Mouse (Mus musculus) heart, embryonic 12.5 days (tissue): ENCODE results near the gene Dnmt3l. TPM values are rescaled to one million over a fixed set of nuclear protein-coding genes. Genes with fewer than 3 reads are reported as not detected.

ENCODE experiments used
- ATAC-seq: fragments of 200-750 bp; cut with Nextera tagmentation; 2 replicates; pipeline ENCODE4 v1.8.0; 2017; ENCODE audit warnings: moderate TSS enrichment, moderate library complexity; ENCODE audit not compliant: insufficient number of reproducible peaks, low FRiP score
- H3K27ac ChIP-seq: fragments of 300-500 bp; sonication (generic); 2 replicates; pipeline ENCODE4 v1.5.1; 2016; ENCODE audit warnings: mild to moderate bottlenecking, moderate library complexity; ENCODE audit not compliant: poor library complexity, severe bottlenecking
- H3K27me3 ChIP-seq: fragments of 300-500 bp; sonication (generic); replicated peaks from 2 replicates; pipeline ENCODE4 v1.6.1; 2016; ENCODE audit warnings: mild to moderate bottlenecking, moderate library complexity
- H3K36me3 ChIP-seq: fragments of 300-500 bp; sonication (generic); 2 replicates; pipeline ENCODE4 v1.6.1; 2016; ENCODE audit warnings: mild to moderate bottlenecking, moderate library complexity
- H3K4me1 ChIP-seq: fragments of 300-500 bp; sonication (generic); replicated peaks from 2 replicates; pipeline ENCODE4 v1.6.1; 2016; ENCODE audit warnings: mild to moderate bottlenecking
- H3K4me2 ChIP-seq: fragments of 300-500 bp; sonication (generic); 2 replicates; pipeline ENCODE4 v1.6.1; 2016; ENCODE audit warnings: mild to moderate bottlenecking, moderate library complexity
- H3K4me3 ChIP-seq: fragments of 300-500 bp; sonication (generic); 2 replicates; pipeline ENCODE4 v1.5.1; 2016; ENCODE audit warnings: mild to moderate bottlenecking
- H3K9ac ChIP-seq: fragments of 300-500 bp; sonication (generic); 2 replicates; pipeline ENCODE4 v1.6.1; 2016; ENCODE audit warnings: mild to moderate bottlenecking, moderate library complexity
- H3K9me3 ChIP-seq: fragments of 300-500 bp; sonication (generic); replicated peaks from 2 replicates; pipeline ENCODE4 v1.6.1; 2016; ENCODE audit warnings: mild to moderate bottlenecking, moderate library complexity
- WGBS: fragments of 180-500 bp; shearing (Covaris S2); methylation state at CpG from one replicate; pipeline ENCODE4 v1.1.7; 2016; 5-methylcytosine and 5-hydroxymethylcytosine counted together
- polyA plus RNA-seq: library from polyadenylated mRNA; unstranded; fragments of >200 nt; fragmentation: Nextera tagmentation; extraction: Ambion mirVana; gene quantifications from 2 replicates; pipeline ENCODE4 v1.2.1, GENCODE M21; 2016

The Dnmt3l gene
- polyA plus RNA-seq, 1 experiment from 2014 or later: not detected

DNA sequence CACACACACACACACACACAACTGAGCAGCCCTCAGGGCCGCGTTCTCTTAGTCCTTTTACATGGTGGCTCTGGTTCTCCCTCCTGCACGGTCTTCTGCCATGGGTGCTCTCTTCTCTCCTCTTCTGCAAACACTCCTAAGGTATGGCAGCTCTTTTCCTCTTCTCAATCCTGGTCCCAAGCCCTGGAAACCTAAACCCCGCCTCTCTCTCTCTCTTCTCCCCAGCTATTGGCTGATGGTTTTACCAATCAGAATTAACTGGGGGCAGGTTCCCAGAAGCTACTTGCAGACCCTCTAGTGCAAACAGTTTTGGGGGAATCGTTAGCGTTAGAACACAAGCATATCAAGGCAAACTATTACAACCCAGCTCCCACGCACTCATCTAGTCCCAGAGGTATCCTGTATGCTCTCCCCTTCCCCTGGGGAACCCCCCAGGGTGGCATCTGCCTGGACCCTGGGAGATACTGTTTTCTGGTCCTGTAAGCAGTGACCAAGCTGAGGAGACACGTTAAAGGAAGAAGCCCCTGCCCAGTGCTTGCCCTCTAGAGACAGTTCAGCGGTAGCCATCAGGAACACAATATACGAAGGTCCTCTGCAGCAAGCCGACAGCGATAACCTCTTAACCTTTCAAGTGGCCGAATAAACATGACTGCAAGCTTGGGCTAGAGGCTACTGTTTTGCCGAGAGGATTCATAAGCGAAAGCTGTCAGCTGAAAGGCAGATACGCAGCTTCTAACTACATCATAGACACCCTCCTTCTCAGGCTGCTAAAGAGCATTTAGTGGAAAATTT lies 59.4 kb downstream of the Dnmt3l start:
- Histone ChIP-seq H3K9me3 (0 out of 2 replicates have a peak, but pooled peaks cover 3% of the 10 kb centered on the region), H3K4me3 (peak overlapping the region; percentile 37), H3K9ac (peak overlapping the region; percentile 54; the same call in 1 of the 2 replicates), H3K27ac (no peak overlapping the region), H3K27me3 (no peaks in the 10 kb centered on the region), H3K4me1 (peaks cover 13% of the 10 kb centered on the region; the same call in 1 of the 2 replicates), H3K4me2 (peak overlapping the region; percentile 76), H3K36me3 (no peaks in the 10 kb centered on the region)
- 7% methylated on average over 16 of the region's 16 CpGs for WGBS
- no peak for ATAC-seq

- Histone ChIP-seq H3K27me3 (no peaks in the 10 kb centered on the region), H3K4me2 (no peak overlapping the region), H3K36me3 (no peaks in the 10 kb centered on the region), H3K4me1 (peaks cover 13% of the 10 kb centered on the region; the same call in 1 of the 2 replicates), H3K4me3 (no peak overlapping the region), H3K9ac (no peak overlapping the region), H3K27ac (no peak overlapping the region), H3K9me3 (0 out of 2 replicates have a peak, but pooled peaks cover under 1% of the 10 kb centered on the region)
- ATAC-seq: no peak
- 68% methylated on average over 11 of the region's 11 CpGs for WGBS
Observed at GRCm38 (mm10) chr10:78104555-78105490, 63.1 kb downstream of the Dnmt3l start.

DNA sequence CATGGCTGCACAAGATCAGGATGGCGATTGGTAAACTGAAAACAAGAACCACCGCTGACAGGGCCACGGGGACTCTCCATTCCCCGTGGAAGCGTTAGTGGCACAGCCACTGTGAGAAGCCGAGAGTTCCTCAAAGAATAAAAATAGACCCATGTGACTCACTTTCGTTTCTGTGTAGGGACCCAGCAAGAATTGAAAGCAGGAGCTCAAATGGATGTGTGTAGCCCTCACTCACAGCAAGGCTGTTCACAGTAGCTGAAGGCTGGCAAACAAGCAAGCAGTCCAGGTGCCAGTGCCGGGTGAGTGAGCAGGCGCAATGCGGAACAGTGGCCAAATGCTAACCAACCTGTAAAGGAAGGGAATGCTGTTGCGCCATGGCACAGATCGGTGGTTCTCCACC lies 63.8 kb downstream of the Dnmt3l start:
- H3K9me3 ChIP-seq: no peaks in the 10 kb centered on the region
- H3K9ac ChIP-seq: no peak overlapping the region
- H3K4me1 ChIP-seq: peaks cover 13% of the 10 kb centered on the region; the same call in 1 of the 2 replicates
- 75% methylated on average over 12 of the region's 12 CpGs for WGBS
- no peak overlapping the region for H3K4me3 ChIP-seq
- ATAC-seq: no peak
- H3K4me2 ChIP-seq: no peak overlapping the region
- no peaks in the 10 kb centered on the region for H3K36me3 ChIP-seq
- no peak overlapping the region for H3K27ac ChIP-seq
- H3K27me3 ChIP-seq: no peaks in the 10 kb centered on the region

Other genes starting within 250 kb of the Dnmt3l start
- not detected in 2 replicates for gene Gm9639, start 246.9 kb upstream of the Dnmt3l start, polyA plus RNA-seq
- gene Gm19668, start 242.8 kb upstream of the Dnmt3l start, polyA plus RNA-seq: not detected in 2 replicates
- gene Gm9507, start 230.1 kb upstream of the Dnmt3l start, polyA plus RNA-seq: not detected in 2 replicates
- not detected in 2 replicates for gene Gm2696, start 227.3 kb upstream of the Dnmt3l start, polyA plus RNA-seq
- gene Krtap10-4, start 214.9 kb upstream of the Dnmt3l start, polyA plus RNA-seq: not detected in 2 replicates
- not detected in 2 replicates for gene Krtap10-10, start 206.0 kb upstream of the Dnmt3l start, polyA plus RNA-seq
- gene Gm36176, start 195.1 kb upstream of the Dnmt3l start, polyA plus RNA-seq: not detected in 2 replicates
- not detected in 2 replicates for gene Gm10318, start 189.1 kb upstream of the Dnmt3l start, polyA plus RNA-seq
- not detected in 2 replicates for gene Gm3285, start 180.0 kb upstream of the Dnmt3l start, polyA plus RNA-seq
- gene Lrrc3, start 139.4 kb upstream of the Dnmt3l start, polyA plus RNA-seq: 1.9 and 2.1 TPM in 2 replicates
- gene Trpm2, start 71.4 kb upstream of the Dnmt3l start, polyA plus RNA-seq: 0.19 and 0.32 TPM in 2 replicates
- 14.8 and 15.6 TPM in 2 replicates for gene 1810043G02Rik, start 63.4 kb upstream of the Dnmt3l start, polyA plus RNA-seq
- 220 and 226 TPM in 2 replicates for gene Pfkl, start 31.9 kb upstream of the Dnmt3l start, polyA plus RNA-seq
- gene Aire, start 1.7 kb downstream of the Dnmt3l start, polyA plus RNA-seq: 0.42 TPM in 1 of 2 replicates, not detected in the other
- gene Icosl, start 27.4 kb downstream of the Dnmt3l start, polyA plus RNA-seq: 1.5 and 1.6 TPM in 2 replicates
- 38.0 and 38.7 TPM in 2 replicates for gene D10Jhu81e, start 127.8 kb downstream of the Dnmt3l start, polyA plus RNA-seq
- 14.1 and 14.2 TPM in 2 replicates for gene Pwp2, start 143.2 kb downstream of the Dnmt3l start, polyA plus RNA-seq
- gene Trappc10, start 202.7 kb downstream of the Dnmt3l start, polyA plus RNA-seq: 14.5 and 16.1 TPM in 2 replicates